Mouse (Mus musculus): ENCODE results near the gene Scand1.

Gene Scand1

DNA sequence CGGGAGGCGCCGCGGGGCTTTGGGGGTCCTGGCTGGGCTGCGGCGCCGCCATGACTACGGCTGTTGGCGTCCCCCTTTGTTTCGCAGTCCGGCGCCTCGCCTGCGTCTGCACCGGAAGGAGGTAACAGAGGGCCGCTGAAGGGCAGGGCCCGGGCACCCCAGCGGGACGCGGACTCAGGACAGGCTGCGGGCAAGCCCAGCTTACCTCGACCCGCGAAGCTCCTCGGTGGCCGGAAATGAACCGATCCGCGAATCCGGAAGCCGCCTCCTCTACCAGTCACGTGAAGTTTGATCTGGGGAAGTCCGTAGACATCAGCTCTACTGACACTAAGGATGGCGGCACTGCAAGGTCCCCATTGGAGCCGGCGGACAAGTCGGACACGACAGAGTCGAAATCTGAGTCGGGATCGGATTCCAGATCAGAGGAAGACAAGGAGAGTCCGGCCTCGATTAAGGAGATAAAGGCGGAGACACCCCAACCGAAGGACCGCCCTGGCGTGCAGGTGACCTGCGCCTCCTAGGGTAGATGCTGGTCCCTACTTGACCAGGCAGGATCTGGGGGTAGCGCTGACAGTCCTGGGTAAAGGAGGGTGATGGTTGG lies at the start of gene Scand1, which contains the start of gene Cnbd2:
TSS of gene Scand1 (minus strand) at position 408 of the 601 bp plus-strand sequence.
TSS of gene Cnbd2 (plus strand) at position 3 of the 601 bp plus-strand sequence.
- DNase-seq = peak; percentile 91

DNA sequence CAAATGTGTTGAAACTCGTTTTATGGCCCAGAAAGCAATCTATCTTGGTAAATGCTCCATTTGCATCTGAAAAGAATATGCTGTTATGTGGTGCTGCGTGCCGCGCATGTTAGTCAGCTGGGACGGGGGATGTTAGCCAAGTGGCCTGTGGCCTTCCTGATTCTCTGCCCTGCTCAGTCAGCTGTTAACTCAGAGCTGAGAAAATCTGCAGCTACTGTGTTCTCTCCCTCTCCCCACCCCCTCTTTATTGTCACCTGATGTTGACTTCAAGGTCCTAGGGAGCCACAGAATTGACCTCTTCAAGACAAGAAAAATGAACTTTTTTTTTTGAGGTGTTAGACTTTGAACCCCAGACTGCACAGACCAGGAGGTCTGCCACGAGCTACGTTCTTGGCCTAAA lies 43.5 kb upstream of the Scand1 start:
- peak; percentile 96 for DNase-seq

DNA sequence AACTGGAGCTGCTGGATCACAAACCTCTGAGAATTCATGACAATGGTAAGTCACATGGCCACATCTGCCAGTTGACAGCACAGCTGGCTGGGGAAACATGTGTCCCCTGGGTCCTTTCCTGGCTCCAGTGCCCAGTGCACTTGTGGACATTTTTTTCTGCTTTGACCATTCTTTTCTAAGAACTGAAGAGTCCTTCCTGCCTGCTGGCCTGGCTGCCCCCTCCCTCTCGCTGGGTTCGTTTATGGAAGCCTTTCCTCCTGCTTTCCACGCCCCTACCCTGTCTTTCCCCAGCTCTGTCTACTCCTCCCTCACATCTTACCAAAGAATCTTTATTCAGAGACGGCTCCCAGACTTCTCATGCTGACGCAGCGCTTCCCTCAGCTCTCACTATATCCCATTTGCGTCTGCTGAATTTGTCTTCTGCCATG lies 40.8 kb upstream of the Scand1 start:
- DNase-seq = peak; percentile 32

DNA sequence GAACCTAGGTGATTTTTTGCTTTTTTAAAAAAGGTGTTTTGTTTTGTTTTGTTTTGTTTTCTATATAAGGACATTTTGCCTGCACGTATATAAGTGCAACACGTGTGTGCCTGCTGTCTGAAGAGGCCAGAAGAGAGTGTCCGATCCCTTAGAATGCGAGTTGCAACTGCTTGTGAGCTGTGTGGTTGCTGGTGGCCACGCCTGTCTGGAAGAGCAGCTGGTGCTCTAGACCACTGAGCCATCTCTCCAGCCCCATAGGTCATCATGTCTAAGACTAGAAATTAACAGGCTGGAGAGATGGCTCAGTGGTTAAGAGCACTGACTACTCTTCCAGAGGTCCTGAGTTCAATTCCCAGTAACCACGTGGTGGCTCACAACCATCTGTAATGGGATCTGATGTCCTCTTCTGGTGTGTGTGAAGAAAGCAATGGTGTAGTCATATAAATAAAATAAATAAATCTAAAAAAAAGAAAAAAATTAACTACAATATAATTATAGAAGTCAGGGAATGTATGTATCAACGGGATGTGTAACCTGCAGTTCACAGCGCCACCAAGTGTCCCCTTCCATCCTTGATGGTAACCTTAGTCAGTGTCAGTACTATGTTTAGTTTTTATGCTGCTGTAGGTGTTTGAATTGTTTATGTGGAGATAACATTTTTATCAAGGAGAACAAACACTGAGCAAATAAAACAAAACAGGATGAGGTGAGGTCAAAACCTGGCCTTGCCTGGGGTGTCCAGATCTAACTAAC lies 40.1 kb upstream of the Scand1 start:
- no peak for DNase-seq

DNA sequence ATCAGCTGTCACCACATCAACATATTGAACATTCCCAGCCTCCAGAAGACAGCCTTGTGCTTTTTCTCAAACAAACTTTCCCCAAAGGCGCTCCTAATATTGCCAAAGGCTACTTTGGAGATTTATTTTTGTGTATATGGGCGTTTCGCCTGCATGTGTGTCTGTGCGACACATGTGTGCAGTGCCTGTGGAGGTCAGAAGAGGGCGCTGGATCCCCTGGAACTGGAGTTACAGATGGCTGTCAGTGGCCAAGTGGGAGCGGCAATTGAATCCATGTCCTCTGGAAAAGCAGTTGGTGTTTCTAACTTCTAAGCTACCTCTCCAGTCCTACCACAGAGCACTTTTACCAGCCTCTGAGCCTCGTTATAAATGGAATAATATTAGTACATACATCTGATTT lies 38.7 kb upstream of the Scand1 start:
- no peak for DNase-seq

DNA sequence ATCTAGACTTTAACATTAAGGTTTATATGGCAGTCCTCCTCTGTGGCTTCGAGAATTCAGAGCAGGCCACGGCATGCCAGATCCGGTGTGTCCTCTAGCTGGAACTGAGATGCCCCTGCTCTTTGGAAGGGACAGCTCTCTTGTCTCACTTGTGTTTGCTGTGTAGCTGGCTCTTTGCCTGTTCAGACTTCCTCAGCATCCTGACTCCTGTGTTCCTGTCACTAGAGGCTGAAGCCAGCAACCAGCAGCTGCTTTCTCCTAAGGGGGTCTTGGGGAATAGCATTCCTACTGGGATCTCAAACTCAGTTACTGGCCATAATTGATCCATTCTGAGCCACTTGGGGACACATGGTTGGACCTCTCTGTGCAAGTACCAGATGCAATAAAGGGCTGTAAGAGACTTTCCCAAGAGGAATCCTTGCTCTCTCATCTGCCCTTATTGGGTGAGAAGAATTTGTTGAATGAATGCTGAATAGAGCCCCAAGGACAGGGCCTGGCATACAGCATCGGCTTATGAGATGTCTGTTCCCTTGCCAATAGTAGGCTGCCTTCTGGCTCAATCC lies 36.9 kb upstream of the Scand1 start:
- DNase-seq = no peak

DNA sequence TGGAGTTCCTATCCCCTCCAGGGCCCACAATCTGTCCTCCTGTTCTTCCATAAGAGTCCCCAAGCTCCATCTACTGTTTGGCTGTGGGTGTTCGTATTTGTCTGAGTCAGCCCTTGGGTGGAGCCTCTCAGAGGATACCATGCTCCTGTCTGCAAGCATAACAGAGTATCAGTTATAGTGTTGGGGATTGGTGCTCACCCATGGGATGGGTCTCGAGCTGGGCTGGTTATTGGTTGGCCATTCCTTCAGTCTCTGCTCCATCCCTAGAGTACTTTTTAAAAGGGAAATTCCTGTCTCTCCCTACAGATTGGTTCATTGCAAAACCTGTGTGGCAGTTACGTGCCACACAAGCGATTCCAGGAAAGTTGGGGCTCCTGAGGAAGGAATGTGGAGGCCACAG lies 36.3 kb upstream of the Scand1 start:
- DNase-seq = no peak

DNA sequence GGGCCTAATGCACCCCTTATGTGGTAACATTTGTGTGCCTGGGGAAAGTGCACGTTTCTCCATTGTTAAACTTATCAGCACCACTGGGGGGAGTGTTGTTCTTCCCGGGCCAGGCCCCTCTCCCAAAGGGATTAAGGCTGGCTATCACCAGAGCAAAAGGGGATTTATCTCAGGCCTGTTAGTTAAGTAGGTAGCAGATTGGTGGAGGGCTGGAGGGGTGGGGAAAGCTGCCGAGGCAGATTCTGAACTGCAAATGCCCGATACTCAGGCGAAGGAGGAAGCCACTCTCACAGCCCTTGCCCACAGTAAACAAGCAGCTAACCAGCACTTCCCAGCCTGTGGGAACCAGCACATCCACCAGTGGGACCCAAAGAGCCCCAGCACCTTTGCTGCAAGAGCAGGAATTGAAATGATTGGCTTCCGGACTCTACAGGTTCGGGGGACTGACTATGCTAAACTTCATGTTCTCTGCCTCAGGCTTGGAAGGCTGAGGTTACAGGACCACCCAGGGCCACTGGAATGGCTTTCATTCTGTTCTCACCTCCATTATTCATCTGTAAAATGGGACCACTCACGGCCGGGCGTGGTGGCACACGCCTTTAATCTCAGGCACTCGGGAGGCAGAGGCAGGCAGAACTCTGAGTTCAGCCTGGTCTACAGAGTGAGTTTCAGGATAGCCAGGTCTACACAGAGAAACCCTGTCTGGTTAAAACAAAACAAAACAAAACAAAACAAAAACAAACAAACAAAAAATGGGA lies 32.5 kb upstream of the Scand1 start:
- DNase-seq = peak; percentile 63

DNA sequence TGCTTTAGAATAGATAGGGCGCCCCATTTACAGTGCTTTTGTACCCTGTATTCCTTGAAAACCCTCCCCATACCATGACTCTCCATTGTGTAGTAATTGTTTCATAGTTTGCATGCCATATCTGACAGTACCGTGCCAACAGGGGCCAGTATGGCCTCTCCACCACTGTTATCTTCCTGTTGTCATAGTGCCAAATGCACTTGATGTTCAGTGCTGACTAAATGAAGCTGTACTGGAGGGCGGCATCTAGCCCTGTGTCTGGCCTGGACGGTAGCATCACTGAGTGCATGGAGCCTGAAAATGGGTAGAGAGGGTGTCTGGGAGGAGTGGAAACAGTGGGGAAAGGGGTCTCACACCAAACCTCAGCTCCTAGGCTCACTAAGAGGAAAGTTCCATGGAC lies 27.6 kb upstream of the Scand1 start:
- DNase-seq = no peak

DNA sequence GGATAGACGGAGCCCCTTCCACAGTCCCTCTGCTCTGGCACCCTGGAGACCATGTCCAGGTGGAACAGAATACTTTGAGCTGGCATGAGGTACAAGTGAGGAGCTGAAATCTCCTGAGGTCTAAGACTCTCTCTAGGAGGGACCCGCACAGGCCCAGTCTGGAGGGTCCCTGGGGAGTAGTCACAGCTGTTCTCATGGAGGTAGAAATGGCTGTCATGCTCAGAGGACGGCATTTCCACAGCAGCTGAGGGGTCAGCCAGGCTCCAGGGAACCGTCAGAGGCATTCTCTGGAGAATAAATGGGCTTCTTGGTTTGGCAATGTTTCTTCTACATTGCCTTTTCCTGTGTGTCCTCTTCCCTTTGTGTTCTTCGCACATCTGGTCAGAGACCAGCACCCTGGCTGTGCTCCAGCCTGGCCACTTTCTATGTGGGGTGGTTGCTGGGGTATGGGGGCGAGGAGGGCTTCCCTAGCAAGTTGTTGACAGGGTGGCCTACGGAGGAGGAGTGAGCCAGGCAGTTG lies 19.0 kb upstream of the Scand1 start:
- DNase-seq = no peak

DNA sequence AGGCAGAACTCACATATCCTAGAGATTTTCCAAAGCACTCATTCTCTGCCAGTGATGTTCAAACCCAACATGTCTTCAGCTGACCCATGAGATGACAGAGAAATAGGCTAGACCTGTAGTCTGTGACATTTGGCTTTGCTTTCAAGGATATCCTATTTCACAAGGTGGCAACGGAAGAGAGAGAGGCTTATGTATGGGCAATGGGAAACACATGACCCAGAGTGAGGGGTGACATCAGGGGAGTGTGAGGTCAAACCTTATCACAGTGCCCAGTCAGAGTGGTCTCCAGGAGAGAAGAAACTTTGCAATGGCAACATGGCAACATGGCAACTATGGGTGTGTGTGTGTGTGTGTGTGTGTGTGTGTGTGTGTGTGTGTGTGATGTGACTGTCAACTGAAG lies 18.2 kb upstream of the Scand1 start:
- no peak for DNase-seq

DNA sequence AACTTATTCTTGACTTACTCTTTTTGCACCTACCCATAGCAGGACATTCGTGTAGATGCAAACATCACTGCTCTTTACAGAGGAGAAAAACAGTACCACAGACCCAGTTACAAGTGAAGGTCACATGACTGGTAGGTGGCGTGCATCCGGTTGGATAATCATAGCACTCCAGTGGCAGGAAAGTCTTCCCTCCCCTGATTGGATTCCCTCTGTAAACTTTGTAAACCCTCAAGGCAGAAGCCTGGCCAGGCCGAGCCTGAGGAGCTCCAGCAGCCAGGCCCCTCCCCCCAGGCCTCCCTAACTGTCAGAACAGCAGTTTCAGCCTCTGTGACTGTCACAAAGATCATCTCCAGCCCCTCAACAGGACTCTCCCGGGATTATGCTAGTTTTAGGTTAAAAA lies 12.2 kb upstream of the Scand1 start:
- peak; percentile 38 for DNase-seq

DNA sequence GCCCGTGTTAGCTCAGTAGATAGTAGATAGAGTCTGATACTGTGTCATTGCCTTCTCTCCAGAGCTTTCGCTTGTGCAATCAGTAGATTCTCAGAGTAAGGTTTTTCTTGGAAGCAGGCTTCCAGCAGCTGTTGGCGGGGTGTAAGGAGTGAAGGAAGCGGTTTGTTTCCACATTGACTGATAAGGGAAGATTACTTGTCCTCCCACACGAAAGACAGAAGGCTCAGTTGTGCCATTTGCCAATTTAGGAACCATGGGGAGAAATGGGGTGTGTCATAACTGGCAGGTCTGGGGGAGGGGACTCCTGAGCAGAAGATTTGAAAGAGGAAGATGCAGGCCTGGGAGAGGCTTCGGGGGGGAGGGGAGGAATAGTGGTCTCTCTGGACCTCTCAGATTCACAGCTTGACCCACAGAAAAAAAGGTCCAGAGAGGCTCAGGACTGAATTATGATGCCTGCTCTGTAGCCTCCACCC lies 11.6 kb upstream of the Scand1 start:
- no peak for DNase-seq

DNA sequence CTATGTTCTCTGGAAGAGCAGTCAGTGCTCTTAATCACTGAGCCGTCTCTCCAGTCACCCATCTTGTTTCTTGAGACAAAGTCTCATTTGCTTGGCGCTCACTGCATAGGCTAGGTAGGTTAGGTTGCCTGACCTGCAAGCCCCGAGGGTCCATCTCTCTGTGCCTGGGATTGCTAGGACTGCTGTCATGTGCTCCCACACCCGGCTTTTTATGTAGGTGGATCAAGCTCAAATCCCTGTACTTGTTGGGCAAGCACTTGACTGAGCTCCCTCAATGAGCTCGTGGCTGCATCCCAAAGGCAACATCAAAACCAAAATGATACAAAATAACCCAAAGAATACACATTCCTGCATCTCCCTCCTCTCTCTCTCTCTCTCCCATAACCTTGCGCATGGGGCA lies 9.0 kb upstream of the Scand1 start:
- no peak for DNase-seq

DNA sequence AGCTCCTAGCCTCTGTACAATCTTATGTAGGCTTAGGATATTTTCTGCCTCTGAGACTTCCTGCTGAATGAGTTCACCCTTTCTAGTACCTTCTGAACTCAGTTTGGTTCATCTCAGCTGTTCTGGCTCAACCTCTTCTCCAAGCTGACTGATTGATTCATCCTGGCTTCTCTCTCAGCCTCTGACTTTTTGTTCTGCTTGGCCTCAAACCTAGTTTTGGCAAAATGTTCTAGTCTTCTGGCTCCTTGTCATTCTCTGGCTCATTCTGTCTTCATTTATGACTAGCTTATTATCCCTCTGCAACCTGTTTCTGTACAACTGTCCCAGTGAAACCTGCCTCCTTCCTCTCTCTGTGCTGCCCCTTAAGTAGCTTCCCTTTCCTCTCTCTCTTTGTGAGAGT lies 6.0 kb upstream of the Scand1 start:
- DNase-seq = no peak

DNA sequence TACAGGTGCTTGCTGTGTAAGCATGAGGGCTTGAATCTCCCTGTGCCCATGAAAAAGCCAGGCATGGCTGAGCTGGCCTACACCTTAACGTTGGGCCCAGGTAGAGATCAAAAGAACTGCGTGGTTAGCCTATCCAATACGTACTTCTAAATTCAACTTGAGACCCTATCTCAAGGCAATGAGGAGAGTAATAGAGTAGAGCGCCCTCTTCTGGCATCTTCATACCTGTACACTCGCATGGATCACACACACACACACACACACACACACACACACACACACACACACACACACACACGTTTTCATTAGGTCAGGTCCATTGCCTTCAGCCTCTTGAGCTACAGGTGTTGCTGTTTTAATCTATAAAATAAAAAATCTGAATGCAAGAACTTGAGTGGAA lies 2.3 kb upstream of the Scand1 start:
- no peak for DNase-seq

DNA sequence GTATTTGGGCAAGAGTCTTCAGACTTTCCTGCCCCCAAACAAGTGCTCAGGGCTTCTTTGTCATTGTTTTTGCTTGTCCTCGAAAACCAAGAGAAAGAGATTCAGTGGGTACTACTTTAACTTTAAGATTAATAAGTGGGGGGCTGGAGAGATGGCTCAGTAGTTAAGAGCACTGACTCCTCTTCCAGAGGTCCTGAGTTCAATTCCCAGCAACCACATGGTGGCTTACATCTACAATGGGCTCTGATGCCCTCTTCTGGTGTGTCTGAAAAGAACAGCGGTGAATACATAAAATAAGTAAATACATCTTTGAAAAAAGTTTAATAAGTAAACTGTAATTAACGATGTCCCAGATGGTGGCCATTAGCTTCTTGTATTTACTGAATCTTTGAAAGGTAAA lies 649 bp upstream of the Scand1 start:
- no peak for DNase-seq

DNA sequence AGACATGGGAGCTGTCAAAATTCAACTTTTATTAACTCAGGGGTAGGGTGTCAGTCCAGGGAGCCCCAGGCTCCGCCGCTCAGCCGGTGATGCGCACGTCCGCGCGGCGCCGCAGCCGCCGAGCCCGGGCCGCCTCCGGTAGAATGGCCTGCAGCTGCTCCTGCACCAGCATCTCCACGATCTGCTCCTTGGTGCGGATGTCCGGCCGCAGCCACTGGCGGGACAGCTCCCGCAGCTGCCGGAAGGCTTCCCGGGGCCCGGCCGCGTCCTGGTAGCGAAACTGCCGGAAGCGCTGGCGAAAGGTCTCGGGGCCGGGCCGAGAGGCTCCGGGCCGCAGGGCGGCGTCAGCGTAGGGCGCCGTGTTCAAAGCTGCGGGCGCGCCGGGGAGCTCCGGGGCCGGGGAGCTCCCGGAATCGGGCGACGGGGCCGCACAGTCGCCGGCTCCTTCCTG lies 638 bp downstream of the Scand1 start:
- DNase-seq = peak; percentile 64

DNA sequence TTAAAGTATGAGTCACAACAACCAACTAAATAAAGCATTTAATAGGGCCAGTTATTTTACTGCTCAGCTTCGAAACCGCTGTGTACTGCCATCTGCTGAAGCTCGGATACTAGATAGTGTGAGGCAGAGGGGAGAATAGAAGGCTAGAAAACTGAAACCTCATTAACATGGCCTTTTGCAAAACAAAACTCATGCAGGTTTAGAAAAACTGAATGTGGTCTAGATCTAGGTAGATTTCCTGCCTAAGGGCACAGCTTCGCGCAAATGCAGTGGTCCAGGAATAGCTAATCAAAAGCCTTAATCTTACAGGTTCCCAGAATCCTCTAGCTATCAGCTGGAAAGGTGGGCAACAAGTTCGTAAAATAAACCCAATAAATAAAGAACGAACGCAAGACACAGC lies 1.1 kb downstream of the Scand1 start:
- DNase-seq = no peak

DNA sequence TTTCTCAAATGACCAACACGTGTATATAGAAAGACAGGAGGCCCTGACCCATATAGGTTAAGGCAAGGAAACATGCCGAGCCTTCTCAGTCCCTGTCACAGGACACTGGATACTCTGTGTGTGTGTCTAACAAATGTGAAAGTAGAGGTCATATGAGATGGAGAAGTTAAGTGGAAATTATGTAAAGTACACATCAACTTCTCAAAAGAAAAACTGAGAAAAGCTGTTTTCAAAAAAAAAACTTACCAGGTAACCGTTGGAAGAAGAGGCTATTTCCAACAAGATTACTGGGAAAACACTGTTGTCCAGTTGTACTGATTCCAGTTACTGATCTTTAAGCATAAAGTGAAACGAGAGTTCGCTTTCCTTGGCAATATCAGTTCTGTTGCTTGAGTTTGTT lies 1.6 kb downstream of the Scand1 start:
- no peak for DNase-seq

DNA sequence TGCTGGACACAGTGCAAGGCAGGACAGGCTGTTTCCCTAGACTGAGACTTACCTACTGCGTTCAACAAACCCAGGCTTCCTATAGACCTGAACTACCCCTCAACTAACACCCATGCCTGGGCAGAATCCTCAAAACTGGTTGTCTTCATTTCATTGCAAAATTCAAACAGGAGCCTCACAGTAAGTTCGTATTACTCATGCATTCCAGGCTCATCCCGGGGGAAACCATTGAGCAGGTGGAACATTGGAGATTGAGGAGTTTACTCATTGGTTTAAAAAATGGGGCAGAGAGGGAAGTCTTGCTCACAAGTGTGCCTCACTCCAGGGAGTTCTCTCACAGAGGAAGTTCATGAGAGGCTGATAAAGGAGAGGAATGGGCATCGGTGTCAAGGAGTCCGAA lies 2.0 kb downstream of the Scand1 start:
- no peak for DNase-seq

DNA sequence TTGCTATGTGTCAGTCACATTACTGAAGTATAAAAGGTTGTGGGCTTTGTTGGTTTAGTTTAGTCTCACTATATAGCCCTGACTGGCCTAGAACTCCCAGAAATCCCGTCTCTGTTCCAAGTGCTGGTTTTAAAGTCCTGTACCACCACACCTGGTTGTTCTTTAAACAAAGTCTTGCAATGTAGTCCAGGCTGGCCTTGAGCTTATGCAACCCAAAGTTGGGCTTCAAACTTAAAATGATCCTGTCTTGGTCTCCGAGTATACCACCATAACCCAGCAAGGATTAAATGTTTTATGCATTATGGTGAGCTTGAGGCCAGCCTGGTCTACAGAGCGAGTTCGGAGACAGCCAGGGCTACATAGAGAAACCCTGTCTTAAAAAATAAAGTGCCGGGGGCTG lies 2.6 kb downstream of the Scand1 start:
- no peak for DNase-seq

DNA sequence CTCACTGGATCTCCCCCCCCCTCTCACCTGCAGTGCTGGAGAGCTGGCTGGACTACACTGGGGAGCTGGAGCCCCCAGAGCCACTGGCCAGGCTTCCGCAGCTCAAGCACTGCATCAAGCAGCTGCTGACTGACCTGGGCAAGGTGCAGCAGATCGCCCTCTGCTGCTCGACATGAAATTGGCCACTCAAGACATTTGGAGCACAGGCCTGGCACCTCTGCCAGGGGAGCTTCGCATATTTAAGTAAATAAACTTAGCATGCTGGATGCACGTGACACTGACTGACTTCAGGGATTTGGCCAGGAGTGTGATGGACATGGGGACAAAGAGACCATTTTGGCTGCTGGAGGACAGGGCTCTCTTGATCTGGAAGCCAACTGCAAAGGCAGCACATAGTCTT lies 5.2 kb downstream of the Scand1 start:
- DNase-seq = peak; percentile 66
